Mouse (Mus musculus) embryo, embryonic 11 days (tissue): Measurements from ENCODE around the gene Gm20431.
"Not testable (repeated sequence)": the region's sequence is repeated elsewhere in the genome, so short reads cannot be mapped to it uniquely, and the experiment has no call there.

ENCODE experiments used
- DNase-seq: peaks from one replicate; pipeline ENCODE4 v3.0.0-alpha.2; 2015

The Gm20431 gene

DNA sequence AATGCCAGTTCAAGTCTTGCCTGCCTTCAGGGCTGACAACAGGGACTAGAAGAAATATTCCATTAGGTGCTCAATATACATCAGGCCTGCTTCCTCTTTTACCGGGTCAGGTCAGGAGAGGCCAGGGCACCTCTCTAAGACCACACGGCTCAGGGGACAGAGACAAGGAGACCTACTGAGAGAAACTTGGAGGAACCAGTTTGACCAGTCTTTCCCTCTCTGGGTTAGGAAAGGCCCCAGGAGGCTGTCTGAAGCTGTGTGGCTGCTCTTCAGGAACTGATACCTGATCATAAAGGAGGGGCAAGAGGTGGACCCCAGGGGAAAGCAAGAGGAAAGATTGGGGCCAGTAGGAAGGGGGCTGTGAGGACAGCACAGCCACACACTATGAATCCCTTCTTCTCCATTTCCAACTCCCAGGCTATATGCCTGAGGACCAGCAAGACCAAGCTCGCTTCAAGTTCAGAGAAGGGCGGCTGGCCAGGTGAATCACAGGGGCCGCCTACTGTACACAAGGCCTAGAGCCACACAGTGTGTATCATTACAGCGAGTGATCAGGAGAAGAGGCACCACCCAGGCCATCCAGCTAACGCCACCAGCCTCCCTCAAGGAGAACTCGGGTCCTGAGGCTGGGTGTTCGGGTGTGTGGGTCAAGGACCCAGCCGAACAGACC, 2.0 kb downstream of the Gm20431 start:
- DNase-seq, result no peak

DNA sequence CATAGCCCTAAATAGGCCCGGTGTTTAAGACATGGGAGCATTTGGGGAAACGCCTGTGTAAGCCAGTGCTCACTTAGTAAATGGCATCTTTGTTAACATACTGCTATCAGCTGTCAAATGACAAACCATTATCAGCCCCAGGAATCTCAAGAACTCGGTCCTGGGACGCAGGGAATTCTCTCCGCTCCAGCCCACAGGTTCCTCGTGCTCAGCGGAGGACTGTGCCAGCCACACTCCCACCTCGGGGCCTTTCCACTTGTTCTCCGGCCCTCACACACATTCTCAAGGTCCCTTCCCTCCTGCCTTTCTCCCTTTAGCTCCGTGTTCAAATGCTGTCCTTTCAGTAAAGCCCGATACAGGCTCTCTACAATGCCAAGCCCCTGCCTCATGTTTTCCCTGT, 2.6 kb downstream of the Gm20431 start:
- no peak for DNase-seq

DNA sequence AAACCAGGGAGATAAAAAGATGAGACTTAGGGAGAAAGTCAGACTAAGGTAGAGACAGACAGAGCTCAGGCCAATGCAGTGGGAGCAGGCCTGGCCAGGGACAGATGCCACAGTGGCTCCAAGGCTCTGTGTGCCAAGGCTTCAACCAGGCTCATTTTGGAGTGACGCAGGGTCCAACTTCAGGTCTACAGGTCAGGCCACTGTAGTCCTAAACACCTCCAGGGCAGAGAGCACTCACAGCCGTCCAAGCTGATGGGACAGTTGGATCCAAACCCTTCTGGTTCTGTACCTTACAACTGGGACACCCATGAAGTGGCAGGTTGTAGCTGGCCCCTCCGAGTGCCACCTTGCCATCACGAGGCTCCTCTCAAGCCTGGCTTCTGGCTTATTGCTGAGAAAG, 3.3 kb downstream of the Gm20431 start:
- no peak for DNase-seq

DNA sequence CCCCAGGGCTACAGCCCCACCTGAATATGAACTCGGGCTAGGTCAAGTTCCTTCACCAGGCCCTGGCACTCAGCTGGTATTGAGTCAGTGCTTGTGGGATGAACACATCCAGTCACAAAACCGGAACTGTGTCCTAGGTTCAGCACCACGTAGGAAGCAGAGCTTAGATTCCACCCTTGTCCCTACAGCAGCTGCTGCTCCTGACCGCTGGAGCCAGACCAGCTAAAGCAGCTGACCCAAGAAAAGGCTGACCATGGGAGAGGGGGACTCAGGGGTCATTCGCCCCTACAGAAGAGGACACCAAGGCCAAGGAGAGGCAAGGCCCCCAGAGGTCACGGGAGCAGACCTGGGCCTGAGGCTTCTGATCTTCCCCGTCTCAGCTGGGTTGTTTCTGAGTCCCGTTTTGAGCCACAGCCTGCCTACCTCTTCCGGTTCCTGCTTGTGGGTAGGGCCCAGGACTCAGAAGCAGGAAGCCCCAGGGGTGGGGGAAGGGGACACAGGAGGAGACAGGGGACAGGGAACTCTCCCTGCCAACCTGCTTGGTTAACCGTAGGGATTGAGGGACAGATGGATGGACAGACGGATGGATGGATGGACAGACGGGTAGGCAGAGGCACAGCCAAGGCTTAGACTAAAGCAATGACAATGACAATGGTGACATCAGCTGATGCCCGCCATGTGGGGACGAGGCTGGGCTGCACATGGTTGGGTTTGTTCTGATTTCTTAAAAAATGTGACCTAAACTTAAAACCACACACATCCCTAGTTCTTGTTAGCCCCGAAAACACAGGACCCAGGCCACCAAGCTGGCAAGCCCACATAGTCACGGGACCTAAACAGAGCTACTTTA, 4.4 kb downstream of the Gm20431 start:
- DNase-seq, result no peak

DNA sequence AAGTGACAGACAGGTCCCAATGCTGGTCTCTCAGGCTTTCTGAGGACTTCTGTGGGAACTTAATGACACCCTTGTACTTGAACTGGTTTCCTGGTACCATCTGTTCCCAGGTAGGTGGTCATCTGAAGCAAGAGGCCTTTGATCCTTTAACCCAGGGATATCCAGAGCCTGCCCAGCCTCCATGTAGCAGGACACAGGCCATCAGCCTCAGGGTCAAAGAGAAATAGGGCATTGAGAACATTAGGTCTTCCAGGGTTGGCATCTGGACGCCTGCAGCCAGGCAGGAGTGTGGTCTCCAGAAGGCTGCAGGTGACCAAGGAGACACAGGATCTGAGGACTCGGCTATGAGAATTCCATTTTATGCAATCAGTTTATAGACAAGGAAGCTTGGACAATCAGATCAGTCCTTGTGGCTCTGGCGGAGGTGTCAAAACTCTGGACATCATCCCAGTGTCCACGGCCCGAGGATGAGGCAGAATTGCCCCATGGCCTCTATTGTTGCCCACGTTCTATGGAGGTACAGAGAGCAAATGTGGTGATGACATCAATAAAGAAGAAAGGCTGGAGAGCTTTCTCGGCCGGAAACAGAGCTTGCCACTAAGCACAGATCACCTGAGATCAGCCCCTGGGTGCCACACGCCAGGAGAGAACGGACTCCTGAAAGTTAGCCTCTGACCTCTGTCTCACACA, 6.2 kb downstream of the Gm20431 start:
- no peak for DNase-seq

DNA sequence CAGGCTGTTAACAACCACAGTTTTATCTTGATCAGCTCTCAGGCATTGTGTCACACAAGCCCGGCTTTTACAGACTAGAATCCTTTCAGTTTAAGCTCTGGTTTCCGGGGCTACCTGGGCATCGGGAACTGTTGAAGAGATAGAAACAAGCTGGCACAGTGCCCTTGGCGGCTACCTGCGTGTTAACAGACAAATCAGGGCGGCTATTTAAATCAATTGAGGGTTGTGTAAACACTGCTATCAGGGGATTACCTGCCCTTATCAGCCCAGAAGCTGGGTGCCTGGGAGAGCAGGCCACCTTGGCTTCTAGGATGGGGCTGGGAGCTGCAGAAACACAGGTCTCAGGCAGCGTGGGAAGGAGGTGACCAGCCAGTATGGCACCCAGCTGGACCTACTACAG, 8.6 kb downstream of the Gm20431 start:
- no peak for DNase-seq

DNA sequence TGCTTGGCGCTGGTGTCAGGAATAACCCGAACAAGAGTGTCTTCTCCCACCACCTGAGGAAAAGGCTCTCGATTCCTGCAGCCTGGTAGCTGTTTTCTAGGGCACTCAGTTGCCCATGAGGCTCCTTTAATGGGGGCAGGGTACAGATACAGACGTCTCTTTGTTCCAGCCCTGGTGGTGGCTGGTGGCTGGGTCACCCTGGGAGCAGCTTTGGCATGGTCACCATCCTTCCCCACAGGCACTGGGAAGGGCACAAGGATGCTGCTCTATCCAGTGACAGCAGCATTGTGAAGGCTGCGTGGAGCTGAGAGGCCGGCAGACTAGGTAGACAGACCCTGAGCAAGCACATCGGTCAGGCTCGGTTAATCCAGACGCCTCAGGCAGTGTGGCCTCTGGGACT, 9.7 kb downstream of the Gm20431 start:
- DNase-seq, result no peak

DNA sequence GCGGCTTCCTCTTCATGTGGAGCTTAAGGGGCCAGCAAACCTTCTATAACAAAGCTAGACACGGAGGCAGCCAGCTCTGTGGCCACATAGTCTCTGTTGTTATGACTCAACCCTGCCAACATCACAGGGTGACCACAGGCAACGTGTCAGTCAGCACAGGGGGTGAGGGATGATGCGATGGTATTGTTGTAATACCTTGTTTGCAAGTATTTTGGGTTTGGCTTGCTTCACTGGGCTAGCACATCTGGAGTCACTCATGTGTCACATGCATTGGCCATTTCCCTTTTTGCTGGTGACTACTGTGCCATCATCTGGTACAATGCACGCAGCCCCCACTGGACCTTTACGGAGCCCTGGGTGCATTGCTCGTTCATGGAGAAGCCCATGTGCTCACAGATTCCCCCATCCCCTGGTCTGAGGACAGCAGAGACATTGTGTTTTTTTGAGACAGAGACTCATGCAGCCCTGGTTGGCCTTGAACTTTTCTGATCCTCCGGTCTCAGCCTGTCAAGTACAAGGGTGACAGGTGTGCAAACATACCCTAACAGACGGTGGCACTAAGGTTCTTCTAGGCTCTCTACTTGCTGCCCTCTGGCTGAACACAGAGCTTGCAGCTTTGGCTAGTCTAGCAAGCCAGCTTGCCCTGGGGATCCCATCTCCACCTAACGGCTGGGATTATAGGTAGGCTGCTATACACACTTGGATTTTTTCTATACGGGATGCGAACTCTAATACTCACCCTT, 11.8 kb downstream of the Gm20431 start:
- no peak for DNase-seq

DNA sequence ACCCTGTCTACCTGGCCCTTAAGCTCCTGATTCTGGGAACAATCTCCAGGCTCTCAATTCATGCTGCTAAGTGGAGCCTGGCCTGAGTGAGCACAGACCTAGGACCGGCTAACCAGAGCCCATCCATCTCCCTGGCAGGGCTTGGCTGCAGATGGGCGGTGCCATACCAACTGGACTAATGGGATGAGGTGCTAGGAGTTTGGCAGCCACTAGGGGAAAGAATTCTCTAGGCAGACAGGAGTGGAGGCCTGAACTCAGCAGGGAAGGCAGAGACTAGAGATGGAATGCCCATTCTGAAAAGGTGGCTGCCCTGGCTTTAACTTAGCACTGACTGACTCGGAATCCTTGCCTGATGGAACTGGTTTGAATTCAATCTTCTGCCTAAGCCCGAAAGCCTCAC, 14.9 kb downstream of the Gm20431 start:
- peak; percentile 21 for DNase-seq

DNA sequence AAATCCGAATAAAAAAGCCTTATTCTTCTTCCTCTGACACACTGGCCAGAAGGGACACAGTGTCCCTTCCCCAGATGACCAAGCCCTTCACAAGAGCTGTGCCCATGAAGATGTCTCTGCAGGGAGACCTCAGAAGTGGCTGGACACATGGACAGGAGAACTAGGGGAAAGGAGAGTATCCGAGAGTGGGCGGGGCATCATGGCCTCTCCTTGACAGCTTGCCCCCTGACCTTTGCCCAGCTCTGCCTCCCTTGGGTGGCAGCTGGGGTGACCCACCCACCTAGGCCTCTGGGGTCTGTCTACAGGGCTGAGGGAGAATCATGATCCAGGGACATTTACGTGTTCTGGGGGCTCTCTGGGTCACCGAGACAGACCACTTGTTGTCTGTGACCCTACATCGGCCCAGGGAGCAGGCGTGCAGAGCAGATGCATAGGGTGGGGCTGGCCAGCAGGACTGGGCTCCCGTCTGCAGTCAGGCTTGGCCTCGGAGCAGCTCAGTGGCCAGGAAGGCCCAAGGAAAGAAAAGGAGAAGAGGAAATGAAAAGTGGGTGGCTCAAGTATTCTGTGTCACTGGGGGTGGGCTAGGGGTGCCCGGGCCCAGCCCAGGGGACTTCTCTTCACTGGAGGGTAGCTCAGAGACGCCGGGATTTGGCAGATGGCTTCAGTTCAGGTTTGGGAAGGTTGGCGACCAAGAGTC, 17.8 kb downstream of the Gm20431 start:
- not testable (repeated sequence) for DNase-seq

DNA sequence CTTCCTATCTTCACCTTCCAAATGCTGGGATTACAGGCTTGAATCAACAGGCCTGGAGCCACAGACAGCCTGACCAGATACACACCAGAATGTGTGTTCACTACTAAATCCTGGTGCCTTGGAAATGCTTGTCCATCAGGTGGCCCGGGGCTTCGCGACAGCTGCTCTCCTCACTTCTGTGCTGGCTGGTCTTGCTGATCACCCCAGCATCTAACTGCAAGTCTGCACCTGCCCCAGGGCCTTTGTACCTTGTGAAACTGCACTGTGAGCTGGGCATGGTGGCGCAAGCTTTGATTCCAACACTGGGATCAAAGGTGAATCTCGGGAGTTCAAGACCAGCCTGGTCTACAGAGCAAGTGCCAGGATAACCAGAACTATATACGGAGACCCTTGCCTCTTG, 19.1 kb downstream of the Gm20431 start:
- DNase-seq, result no peak

DNA sequence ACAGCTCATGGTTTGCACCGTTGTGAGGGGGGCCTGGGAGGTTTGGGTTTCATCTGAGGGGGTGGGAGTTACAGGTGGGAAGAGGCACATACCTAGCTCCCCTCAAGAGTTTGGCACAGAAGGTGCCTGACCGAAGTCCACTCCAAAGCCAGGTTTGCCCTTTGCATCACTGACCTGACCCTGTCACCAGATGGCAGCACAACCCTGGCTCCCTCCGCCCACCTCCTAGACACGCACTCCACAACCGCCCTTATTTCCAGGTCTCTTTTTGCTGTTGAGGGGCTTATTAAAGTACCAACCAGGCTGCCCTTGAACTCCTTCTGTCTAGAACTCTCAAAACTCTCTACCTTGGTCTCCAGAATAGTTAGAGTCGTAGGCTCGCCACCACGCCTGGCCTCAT, 20.0 kb downstream of the Gm20431 start:
- DNase-seq, result peak; percentile 50

DNA sequence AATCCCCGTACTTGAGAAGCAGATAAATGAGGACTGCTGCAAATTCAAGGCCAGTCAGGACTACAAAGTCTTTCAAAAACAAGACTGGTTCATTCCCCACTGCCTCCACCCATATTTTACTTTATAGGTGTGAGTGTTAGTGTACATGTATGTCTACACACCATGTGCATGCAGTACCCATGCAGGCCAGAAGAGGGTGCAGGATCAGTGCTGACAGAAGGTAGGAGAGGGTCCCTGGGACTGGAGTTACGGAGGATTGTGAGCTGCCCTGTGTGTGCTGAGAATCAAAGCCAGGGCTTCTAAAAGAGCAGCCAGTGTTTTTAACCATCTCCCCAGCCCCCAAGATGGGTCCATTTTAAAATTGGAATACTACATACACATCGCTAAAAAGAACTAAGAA, 21.0 kb downstream of the Gm20431 start:
- peak; percentile 43 for DNase-seq

DNA sequence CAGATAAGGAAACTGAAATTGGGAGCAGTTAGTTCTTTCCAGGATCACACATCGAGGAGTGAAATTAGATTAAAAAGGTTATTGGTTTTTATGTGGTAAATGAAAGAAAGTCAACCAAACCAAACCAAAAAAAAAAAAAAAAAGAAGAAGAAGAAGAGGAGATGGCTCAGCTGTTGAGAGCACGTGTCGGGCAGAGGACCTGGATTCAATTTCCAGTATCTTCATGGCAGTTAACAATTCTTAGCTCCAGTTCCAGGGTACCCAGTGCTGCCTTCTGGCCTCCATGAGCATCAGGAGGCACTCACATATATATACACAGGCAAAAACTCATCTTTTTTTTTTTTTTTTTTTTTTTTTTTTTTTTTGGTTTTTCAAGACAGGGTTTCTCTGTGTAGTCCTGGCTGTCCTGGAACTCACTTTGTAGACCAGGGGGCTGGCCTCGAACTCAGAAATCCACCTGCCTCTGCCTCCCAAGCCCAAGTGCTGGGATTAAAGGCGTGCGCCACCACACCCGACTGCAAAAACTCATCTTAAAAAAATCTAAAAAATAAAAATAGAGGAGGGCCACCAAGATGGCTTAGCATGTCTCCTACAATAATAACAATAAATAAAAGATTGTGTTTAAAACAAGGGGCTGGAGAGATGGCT, 26.3 kb downstream of the Gm20431 start:
- DNase-seq, result no peak

DNA sequence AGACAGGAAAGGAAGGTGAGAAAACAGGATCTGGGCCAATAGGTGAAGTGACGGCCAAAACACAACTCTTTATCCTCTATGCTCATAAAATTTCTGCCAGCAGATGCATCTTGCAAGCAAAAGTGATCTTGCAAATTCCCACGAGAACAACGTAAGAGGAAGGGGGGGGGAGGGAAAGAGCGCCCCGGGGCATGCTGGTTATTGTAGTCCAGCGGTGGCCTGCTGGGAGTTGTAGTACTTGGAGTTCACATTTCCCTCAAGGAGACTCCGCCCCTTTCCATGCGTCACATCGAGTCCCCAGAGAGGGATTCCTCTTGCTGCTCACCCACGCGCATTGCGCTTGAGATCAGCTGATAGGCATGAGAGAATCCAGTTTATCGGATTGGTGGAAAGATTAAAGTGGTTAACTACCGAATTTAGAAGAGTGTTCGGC, 26.9 kb downstream of the Gm20431 start:
- DNase-seq, result peak; percentile 99

DNA sequence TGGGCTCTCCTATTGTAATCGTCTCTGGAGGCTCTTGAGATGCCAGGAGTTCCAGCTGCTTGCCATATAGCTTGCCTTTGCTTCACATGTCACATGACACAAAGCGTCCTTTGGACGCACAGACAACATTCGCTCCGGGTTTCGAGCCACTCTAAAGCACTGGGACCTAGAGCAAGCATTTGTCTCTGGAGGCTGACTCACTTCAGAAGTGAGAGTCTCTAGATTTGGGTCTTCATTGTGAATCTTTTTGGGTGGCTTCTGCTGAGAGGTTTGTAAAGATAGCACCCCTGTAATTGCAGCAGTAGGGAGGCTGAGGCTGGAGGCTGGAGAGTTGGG, 27.8 kb downstream of the Gm20431 start:
- DNase-seq, result no peak

DNA sequence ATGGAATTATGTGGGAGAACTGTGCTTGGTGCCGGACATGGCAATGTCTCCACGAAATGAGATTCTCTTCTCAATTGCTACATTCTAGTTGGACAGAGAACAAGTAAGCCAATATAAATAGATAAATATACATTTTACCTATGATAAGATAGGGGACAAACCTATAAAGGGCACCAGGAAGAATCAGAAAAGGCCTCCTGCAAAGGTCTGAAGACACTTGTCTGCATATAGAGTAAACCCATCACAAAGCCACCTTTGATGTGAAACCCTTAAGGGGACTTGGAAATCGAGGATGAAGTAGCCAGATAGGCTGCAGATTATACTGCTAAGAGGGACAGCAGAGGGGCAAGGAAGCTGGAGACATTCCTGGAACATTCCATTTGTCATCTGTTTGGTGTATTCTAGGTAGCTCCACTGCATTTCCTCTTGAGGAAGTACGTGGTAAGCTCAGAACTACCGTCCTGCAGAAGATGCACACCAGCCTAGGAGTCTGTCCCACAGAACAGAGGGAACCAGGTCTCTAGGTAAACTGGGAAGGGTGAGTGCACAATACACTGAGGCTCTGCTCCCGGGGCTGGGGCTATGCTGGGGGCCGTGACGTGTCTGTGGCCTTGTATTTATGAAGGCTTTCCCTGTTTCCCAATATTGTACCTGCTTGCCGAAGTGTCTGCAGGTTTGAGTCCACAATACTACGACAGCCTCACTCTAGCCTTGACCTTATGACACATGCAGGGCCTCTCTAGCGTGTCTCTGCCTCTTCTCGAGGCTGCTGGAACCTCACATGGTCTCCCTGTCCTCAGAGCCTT, 28.4 kb downstream of the Gm20431 start:
- DNase-seq, result no peak

DNA sequence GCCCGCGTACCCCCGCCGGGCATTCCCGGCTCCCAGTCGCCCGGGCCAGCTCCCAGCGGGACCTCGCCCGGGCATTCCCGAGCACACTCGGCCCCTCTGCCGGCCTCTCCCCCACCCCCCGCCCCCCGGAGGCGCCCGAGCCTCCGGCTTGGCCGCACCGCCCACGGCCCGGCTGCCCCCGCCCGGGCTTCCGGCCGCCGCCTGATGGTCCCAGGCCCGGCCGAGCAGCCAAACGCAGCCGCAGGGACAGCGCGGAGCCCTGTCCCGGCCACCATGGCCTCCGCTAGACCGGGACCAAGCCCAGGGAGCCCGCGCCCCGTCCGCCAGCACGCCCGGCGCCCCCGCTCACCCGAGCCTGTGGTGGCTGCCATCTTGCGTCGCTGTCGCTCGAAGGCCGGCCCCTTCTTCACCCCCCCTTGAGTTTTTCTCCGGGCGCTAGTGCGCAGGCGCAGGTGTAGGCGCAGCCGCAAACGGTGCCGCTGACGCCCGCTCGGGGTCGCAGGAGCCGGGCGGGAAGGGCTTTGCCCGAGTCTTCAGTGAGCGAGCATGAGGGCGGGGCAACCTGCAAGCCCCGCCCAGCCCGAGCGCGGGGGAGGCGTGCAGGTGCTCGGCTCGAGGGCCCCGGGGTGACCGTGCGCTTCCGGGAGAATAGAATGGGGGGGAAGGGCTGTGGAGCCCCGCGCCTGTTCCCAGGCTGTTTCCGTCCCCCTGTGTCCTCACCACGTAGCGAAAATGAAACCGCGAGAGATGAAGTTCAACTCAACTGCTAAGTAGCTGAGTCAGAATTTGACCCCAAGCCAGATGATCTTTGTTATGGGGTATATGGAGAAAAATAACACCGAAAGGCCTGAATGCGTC, 29.5 kb downstream of the Gm20431 start, which contains the start of gene Ube2v1:
Gene Ube2v1 (minus strand): TSS at position 505 of the 858 bp plus-strand sequence.
- DNase-seq, result peak; percentile 98

DNA sequence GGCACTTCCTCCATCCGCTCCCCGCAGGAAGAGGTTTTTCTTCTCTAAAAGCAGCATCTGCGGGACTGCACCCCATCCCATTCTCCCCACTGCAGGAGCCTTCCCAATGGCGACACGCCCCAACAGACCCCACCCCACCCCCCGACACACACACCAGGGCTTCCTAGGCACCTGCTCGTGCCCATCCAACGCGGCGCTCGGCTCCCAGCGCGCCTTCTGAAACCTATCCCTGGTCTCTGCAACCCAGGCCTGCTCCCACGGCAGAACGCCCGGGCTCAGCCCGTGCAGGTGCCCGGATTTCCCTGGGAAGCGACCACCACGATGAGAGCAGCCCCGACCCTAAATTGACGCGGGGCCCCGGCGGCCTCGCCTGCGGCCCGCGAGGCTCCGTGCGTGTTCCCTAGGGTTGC, 30.1 kb downstream of the Gm20431 start:
- no peak for DNase-seq

DNA sequence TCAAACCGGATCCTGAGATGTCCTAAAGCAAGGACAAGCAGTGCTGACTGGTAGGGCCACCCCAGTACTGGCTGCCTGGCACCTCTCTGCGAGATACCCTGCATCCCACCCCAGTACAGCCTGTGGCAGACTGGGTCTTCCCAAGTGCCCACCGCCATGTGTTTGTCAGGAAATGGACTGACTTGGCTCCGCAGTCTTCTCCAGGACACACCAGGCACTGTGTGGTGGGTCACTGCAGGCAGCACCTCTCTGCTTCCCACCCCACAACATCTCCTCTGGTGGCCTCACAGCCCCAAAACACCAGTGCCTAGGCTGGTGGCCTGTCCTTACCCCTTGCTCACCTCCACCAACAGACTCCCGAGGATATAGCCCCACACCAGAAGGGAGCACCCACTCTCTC, 30.9 kb downstream of the Gm20431 start:
- no peak for DNase-seq
